Mouse (Mus musculus): ENCODE measurements at regions not wholly inside any gene's neighbourhood (a gene's known extent, or its start where the extent isn't known, plus 50 kb on each side); places are given as distances from the start of the nearest gene placed in this dataset.

DNA sequence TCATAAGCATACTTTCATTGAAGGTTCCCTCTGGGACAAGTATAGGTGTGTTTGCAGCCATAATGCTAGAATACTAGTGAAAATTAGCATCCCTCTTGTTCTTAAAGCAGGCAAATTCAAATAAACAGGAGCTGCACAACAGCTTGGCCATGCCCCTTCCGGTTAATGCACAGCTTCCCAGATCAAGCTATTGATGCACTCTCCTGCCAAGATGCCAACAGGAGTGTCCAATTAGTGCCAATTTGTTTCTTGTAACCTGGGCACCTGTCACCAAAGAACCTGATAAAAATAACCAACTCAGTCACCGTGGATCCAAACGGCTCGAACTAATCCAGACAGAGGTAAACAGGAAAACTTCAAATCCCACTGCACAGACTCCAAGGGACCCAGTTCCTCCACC is 138.6 kb upstream of the Smarca2 start:
- no peak for TF ChIP-seq POLR2A (IDR thresholded peaks at IDR 0.05; ENCODE audit: borderline replicate concordance, control insufficient read depth, low read depth, low read length)
- no peak for TF ChIP-seq CTCF (IDR thresholded peaks at IDR 0.05; ENCODE audit: control insufficient read depth, insufficient read depth, low read length)

Data from bone marrow, adult 2 months (tissue).